ENCODE assay signal across 1 mouse cellular context in genomic region chr13:111938896-111939422, GRCm38 (mm10).
TF ChIP-seq lines count a peak whose summit lies in the region.

No protein-coding gene starts in this region.

TF ChIP-seq in MEL, 35 proteins besides CTCF, POLR2A, EP300 and RAD21 (continued from another document):
- TF ChIP-seq KAT2A (conservative IDR thresholded peaks at IDR 0.05; ENCODE audit: low read depth, low read length) (no peak), POLR2AphosphoS5 (IDR thresholded peaks at IDR 0.05; ENCODE audit: borderline replicate concordance, low read depth, low read length) (no peak), MAX (IDR thresholded peaks at IDR 0.05; ENCODE audit: low read length) (no peak), MYC (IDR thresholded peaks at IDR 0.05; ENCODE audit: low read depth, low read length) (no peak), MEF2A (IDR thresholded peaks at IDR 0.05; ENCODE audit: extremely low read depth, insufficient replicate concordance, low read depth, low read length, poor library complexity, severe bottlenecking) (no peak), HCFC1 (IDR thresholded peaks at IDR 0.05; ENCODE audit: low read depth, low read length) (no peak), NRF1 (IDR thresholded peaks at IDR 0.05; ENCODE audit: insufficient read depth, low read depth, low read length, poor library complexity, severe bottlenecking) (no peak), CHD1 (IDR thresholded peaks at IDR 0.05; ENCODE audit: low read depth, low read length) (no peak)
